Comparison of ENCODE assay signal across 9 mouse cellular contexts in the genomic region with DNA sequence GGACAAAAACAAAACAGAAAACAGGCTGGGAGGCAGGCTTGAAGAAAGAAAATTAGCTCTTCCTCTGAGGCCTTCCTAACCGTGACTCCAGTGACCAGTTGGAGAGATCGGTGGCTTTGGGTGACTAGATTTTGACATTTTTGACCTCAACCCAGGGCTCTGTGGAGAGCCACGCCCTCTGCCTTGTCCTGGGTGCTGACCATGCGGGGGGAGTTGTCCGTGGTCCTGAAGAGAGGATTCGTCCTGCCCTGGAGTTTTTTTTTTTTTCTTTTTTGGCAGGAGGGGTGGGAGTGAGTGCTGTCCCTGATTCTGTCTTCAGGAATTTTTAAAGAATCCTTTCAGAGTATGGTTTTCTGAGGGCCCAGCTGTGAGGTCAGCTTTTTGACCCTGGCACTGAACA.
DNase-seq lines count a peak whose midpoint lies in the region.
"Had no signal": no experiment of that assay in that cellular context is flagged by ENCODE, and none has a peak within 500 bp of the region (broad histone marks: within the 10 kb centered on the region; RNA-seq: fewer than 3 reads in every experiment).

No protein-coding gene starts in this region.

- DNase-seq in heart, postnatal 4 days, result peak; percentile 67
- no peak for DNase-seq in heart, postnatal 25 days (ENCODE audit: low spot score)
- peak; percentile 29 for DNase-seq in retina, embryonic 14.5 days (ENCODE audit: low spot score)
- DNase-seq in retina, postnatal 1 day, result no peak
- DNase-seq in embryo, embryonic 9.5 days (ENCODE audit: extremely low spot score), result peak; percentile 40
- DNase-seq in yolk sac, embryonic 10.5 days (ENCODE audit: low spot score), result peak; percentile 28
- DNase-seq in frontal cortex, adult 2 months (ENCODE audit: extremely low spot score in 1 of 2, low spot score in 1 of 2), result no peak
- DNase-seq in thymus, postnatal 10 days (ENCODE audit: low spot score in 2 of 2), result no peak
- DNase-seq: cerebellum, adult 9-10 months had no signal

- intact Hi-C loops in heart, postnatal 25 days (cut with DNase I), result no loop called here

Comparison
In these comparisons a context has a peak if more than half of its experiments do, and no peak if none do; other contexts are left out.
1. DNase-seq: peak in heart, postnatal 4 days (single experiment), retina, embryonic 14.5 days (single experiment), embryo, embryonic 9.5 days (single experiment) and yolk sac, embryonic 10.5 days (single experiment); none in heart, postnatal 25 days (single experiment), retina, postnatal 1 day (single experiment), frontal cortex, adult 2 months (0 of 2) and thymus, postnatal 10 days (0 of 2).